Mouse (Mus musculus): ENCODE measurements around the gene Phyhd1.
A peak's percentile ranks its signal among the peaks of the same experiment; 100 is the strongest.

Phyhd1 gene

GRCm38 (mm10) chr2:30285416-30286181 lies 19.6 kb downstream of the Phyhd1 start:
- no peak for DNase-seq (ENCODE audit: low read depth)

GRCm38 (mm10) chr2:30286192-30287026 lies 20.4 kb downstream of the Phyhd1 start, which contains the start of the genes Dolk and Nup188:
TSS of gene Dolk (minus strand) at chr2:30286334.
TSS of gene Nup188 (plus strand) at chr2:30286397.
- DNase-seq (ENCODE audit: low read depth) = peak; percentile 64

- DNase-seq (ENCODE audit: low read depth) = no peak
Observed at GRCm38 (mm10) chr2:30287027-30287373, 21.0 kb downstream of the Phyhd1 start.

GRCm38 (mm10) chr2:30299525-30299924 lies 33.5 kb downstream of the Phyhd1 start:
- no peak for DNase-seq (ENCODE audit: low read depth)

GRCm38 (mm10) chr2:30299966-30300365 lies 34.0 kb downstream of the Phyhd1 start:
- no peak for DNase-seq (ENCODE audit: low read depth)

- no peak for DNase-seq (ENCODE audit: low read depth)
Observed at GRCm38 (mm10) chr2:30306087-30306486, 40.1 kb downstream of the Phyhd1 start.

- DNase-seq (ENCODE audit: low read depth) = no peak
Observed at GRCm38 (mm10) chr2:30309351-30309750, 43.3 kb downstream of the Phyhd1 start.

- no peak for DNase-seq (ENCODE audit: low read depth)
Observed at GRCm38 (mm10) chr2:30311481-30311880, 45.5 kb downstream of the Phyhd1 start.

- no peak for DNase-seq (ENCODE audit: low read depth)
Observed at GRCm38 (mm10) chr2:30316136-30316535, 50.1 kb downstream of the Phyhd1 start.

GRCm38 (mm10) chr2:30316955-30317354 lies 51.0 kb downstream of the Phyhd1 start:
- DNase-seq (ENCODE audit: low read depth) = no peak

- DNase-seq (ENCODE audit: low read depth) = no peak
Observed at GRCm38 (mm10) chr2:30319260-30319659, 53.3 kb downstream of the Phyhd1 start.

GRCm38 (mm10) chr2:30323111-30323510 lies 57.1 kb downstream of the Phyhd1 start:
- DNase-seq (ENCODE audit: low read depth) = peak; percentile 23

- peak; percentile 22 for DNase-seq (ENCODE audit: low read depth)
Observed at GRCm38 (mm10) chr2:30325296-30325695, 59.3 kb downstream of the Phyhd1 start.

GRCm38 (mm10) chr2:30327276-30327675 lies 61.3 kb downstream of the Phyhd1 start:
- DNase-seq (ENCODE audit: low read depth) = no peak

- DNase-seq (ENCODE audit: low read depth) = no peak
Observed at GRCm38 (mm10) chr2:30328791-30329190, 62.8 kb downstream of the Phyhd1 start.
